Mouse (Mus musculus) spleen, adult 2 months (tissue): ENCODE results near the gene 3110070M22Rik. TPM values are rescaled to one million over a fixed set of nuclear protein-coding genes. Genes with fewer than 3 reads are reported as not detected.
"Not testable (repeated sequence)": the region's sequence is repeated elsewhere in the genome, so short reads cannot be mapped to it uniquely, and the experiment has no call there.

Experiments
- DNase-seq, 2 experiments: peaks; one replicate each; pipeline versions ENCODE4 v3.0.0 to v3.0.0-alpha.2; 2012 to 2021; ENCODE audit warnings: low spot score in 2 of 2, low read depth in 1 of 2
- H3K27ac ChIP-seq: fragments of 200-500 bp; 2 replicates; pipeline ENCODE4 v1.5.1; 2012; ENCODE audit warnings: low read length, inconsistent platforms; ENCODE audit not compliant: insufficient read depth
- H3K27me3 ChIP-seq: fragments of 200-500 bp; 2 replicates; pipeline ENCODE4 v1.6.1; 2012; ENCODE audit warnings: mild to moderate bottlenecking, moderate library complexity, low read length, inconsistent platforms; ENCODE audit not compliant: control insufficient read depth, insufficient read depth
- H3K36me3 ChIP-seq: fragments of 200-500 bp; 2 replicates; pipeline ENCODE4 v1.6.1; 2012; ENCODE audit warnings: mild to moderate bottlenecking, low read length, inconsistent platforms; ENCODE audit not compliant: control insufficient read depth, insufficient read depth
- H3K4me1 ChIP-seq: fragments of 200-500 bp; 2 replicates; pipeline ENCODE4 v1.6.1; 2011; ENCODE audit warnings: inconsistent platforms; ENCODE audit not compliant: control insufficient read depth, insufficient read depth, insufficient read length
- H3K4me3 ChIP-seq: fragments of 200-500 bp; 2 replicates; pipeline ENCODE4 v1.5.1; 2011; ENCODE audit warnings: mild to moderate bottlenecking, inconsistent platforms; ENCODE audit not compliant: insufficient read depth, insufficient read length; ENCODE audit errors: extremely low read depth
- CTCF ChIP-seq: fragments of 200-500 bp; IDR thresholded peaks from 2 replicates; pipeline ENCODE4 v1.5.1; 2011; ENCODE audit warnings: mild to moderate bottlenecking, inconsistent platforms; ENCODE audit not compliant: insufficient read depth, insufficient read length, insufficient replicate concordance; ENCODE audit errors: extremely low read depth
- POLR2A ChIP-seq: fragments of 200-500 bp; IDR thresholded peaks from 2 replicates; pipeline ENCODE4 v1.6.1; 2011; ENCODE audit warnings: low read depth, low read length, inconsistent platforms
- WGBS: fragments of 180-500 bp; shearing (Covaris S2); methylation state at CpG from one replicate; pipeline ENCODE4 v1.1.7; 2018; 5-methylcytosine and 5-hydroxymethylcytosine counted together
- polyA plus RNA-seq: library from polyadenylated mRNA; depleted of rRNA; stranded (reverse); fragments of >200 nt; gene quantifications from 2 replicates; pipeline ENCODE4 v1.2.3, GENCODE M21; 2012; rRNA removed

The 3110070M22Rik gene
- polyA plus RNA-seq: 1.5 and 1.7 TPM in 2 replicates

GRCm38 (mm10) chr13:119487880-119488580 is at the start of gene 3110070M22Rik, which contains the start of gene Tmem267:
Gene 3110070M22Rik, minus strand, starts transcription at chr13:119488383.
Gene Tmem267, plus strand, starts transcription at chr13:119488039.
- DNase-seq: peak; percentile 66 to 76
- TF ChIP-seq CTCF: peak; percentile 6; the same call in 1 of the 2 replicates
- no peak for TF ChIP-seq POLR2A
- Histone ChIP-seq H3K36me3 (peaks cover 8% of the 10 kb centered on the region), H3K27me3 (no peaks in the 10 kb centered on the region), H3K4me1 (no peaks in the 10 kb centered on the region), H3K27ac (no peak within 1 kb of the TSS; the same call in 1 of the 2 replicates), H3K4me3 (peak within 1 kb of the TSS; percentile 67; the same call in 1 of the 2 replicates)
- 85% methylated on average over 87 of the region's 87 CpGs for WGBS

GRCm38 (mm10) chr13:119494938-119495337 is 6.8 kb upstream of the 3110070M22Rik start:
- H3K4me1 ChIP-seq, H3K27me3 ChIP-seq, H3K4me3 ChIP-seq, DNase-seq, H3K36me3 ChIP-seq, H3K27ac ChIP-seq: not testable (repeated sequence)
- WGBS: 95% methylated on average over 13 of the region's 22 CpGs

GRCm38 (mm10) chr13:119492083-119492482 is 3.9 kb upstream of the 3110070M22Rik start:
- not testable (repeated sequence) for H3K4me1 ChIP-seq, H3K36me3 ChIP-seq, H3K27ac ChIP-seq, H3K4me3 ChIP-seq, H3K27me3 ChIP-seq, DNase-seq
- WGBS: 90% methylated on average over 10 of the region's 10 CpGs

DNA sequence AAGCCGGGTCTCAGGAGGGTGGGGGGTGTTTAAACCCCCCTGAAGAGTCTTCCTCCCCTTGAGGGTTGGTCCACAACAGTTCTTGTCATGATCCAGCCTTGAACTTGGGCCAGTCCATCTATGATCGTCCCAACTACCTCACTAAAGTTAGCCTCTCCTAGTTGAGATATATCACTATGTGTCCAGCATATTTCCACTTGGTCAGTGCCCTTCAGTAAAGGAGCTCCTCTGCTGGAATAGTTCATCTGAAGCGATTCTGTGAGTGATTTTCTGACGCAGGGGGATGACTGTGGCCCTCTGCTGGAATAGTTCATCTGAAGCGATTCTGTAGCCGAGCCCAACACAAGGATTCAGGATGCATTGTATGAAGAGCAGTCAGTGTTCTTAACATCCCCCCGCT is 829 bp downstream of the 3110070M22Rik start:
- 69% methylated on average over 7 of the region's 7 CpGs for WGBS
- Histone ChIP-seq H3K27me3 (no peaks in the 10 kb centered on the region), H3K36me3 (peaks cover 10% of the 10 kb centered on the region), H3K4me1 (no peaks in the 10 kb centered on the region), H3K27ac (no peak overlapping the region), H3K4me3 (no peak overlapping the region)
- TF ChIP-seq POLR2A (no peak), CTCF (no peak)
- DNase-seq: no peak

GRCm38 (mm10) chr13:119477789-119478188 is 10.4 kb downstream of the 3110070M22Rik start:
- H3K4me3 ChIP-seq: no peak overlapping the region
- 89% methylated on average over 2 of the region's 2 CpGs for WGBS
- no peak for DNase-seq
- no peaks in the 10 kb centered on the region for H3K27me3 ChIP-seq
- no peak overlapping the region for H3K27ac ChIP-seq
- TF ChIP-seq CTCF (no peak), POLR2A (no peak)
- peaks cover 32% of the 10 kb centered on the region for H3K36me3 ChIP-seq
- no peaks in the 10 kb centered on the region for H3K4me1 ChIP-seq

DNA sequence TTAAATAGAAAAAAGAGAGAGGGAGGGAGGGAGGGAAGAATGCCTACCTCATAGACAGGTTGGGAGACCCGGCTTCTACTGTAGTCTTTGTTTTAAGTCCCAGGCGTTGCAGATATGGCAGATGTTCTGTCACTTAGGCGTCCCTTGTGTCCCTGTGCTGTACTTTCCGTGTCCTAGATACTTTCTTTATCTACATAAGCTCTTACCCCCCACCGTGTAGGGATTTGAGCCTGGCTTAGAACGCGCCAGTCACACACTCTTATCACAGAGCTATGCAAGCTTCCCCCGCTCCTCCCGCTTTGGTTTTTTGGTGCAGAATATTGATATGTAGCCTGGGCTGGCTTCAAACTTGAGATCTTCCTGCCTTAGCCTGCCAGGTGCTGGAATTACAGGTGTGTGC is 11.6 kb downstream of the 3110070M22Rik start:
- Histone ChIP-seq H3K4me1 (no peaks in the 10 kb centered on the region), H3K27ac (no peak overlapping the region), H3K4me3 (no peak overlapping the region), H3K36me3 (peaks cover 35% of the 10 kb centered on the region), H3K27me3 (no peaks in the 10 kb centered on the region)
- no peak for DNase-seq
- 91% methylated on average over 9 of the region's 9 CpGs for WGBS
- no peak for TF ChIP-seq CTCF
- TF ChIP-seq POLR2A: no peak
